Mouse (Mus musculus) ES-E14 (cell line): ENCODE results near the gene Zfp786. TPM values are rescaled to one million over a fixed set of nuclear protein-coding genes. Genes with fewer than 3 reads are reported as not detected.

Experiments used
- DNase-seq: peaks from one replicate; pipeline ENCODE4 v3.0.0-alpha.2; 2013; ENCODE audit warnings: low read depth, low spot score
- H3K27ac ChIP-seq: 2 replicates; pipeline ENCODE4 v1.5.1; 2012; ENCODE audit warnings: low read depth, mild to moderate bottlenecking, low read length, moderate library complexity, mixed read lengths; ENCODE audit not compliant: poor library complexity, insufficient read depth, severe bottlenecking
- H3K36me3 ChIP-seq: 2 replicates; pipeline ENCODE4 v1.6.1; 2012; ENCODE audit warnings: mild to moderate bottlenecking, low read length, moderate library complexity, mixed read lengths; ENCODE audit not compliant: control insufficient read depth, poor library complexity, insufficient read depth, severe bottlenecking
- H3K4me1 ChIP-seq, 2 experiments: fragments of 150-350 bp in 1 of 2; sonication (generic) in 1 of 2; 2 replicates each; pipeline ENCODE4 v1.6.1; 2012; ENCODE audit warnings: low read length in 2 of 2, mild to moderate bottlenecking in 1 of 2, mixed read lengths in 1 of 2; ENCODE audit not compliant: control insufficient read depth in 2 of 2, insufficient read depth in 2 of 2, poor library complexity in 1 of 2
- H3K4me3 ChIP-seq, 2 experiments: fragments of 150-350 bp in 1 of 2; sonication (generic) in 1 of 2; 2 replicates each; pipeline ENCODE4 v1.5.1; 2012; ENCODE audit warnings: low read length in 2 of 2, low read depth in 1 of 2, mild to moderate bottlenecking in 1 of 2, mixed read lengths in 1 of 2; ENCODE audit not compliant: insufficient read depth in 1 of 2, poor library complexity in 1 of 2, severe bottlenecking in 1 of 2
- H3K9ac ChIP-seq: 2 replicates; pipeline ENCODE4 v1.6.1; 2012; ENCODE audit warnings: low read depth, mild to moderate bottlenecking, low read length, mixed read lengths; ENCODE audit not compliant: poor library complexity, insufficient read depth, severe bottlenecking
- H3K9me3 ChIP-seq: fragments of 150-350 bp; sonication (generic); 2 replicates; pipeline ENCODE4 v1.6.1; 2012; ENCODE audit warnings: low read depth, mild to moderate bottlenecking, low read length; ENCODE audit not compliant: control insufficient read depth, insufficient read depth
- CHD2 ChIP-seq: IDR thresholded peaks from 2 replicates; pipeline ENCODE4 v1.6.1; 2014; ENCODE audit warnings: mild to moderate bottlenecking, low read depth, low read length, inconsistent platforms
- HCFC1 ChIP-seq: IDR thresholded peaks from 2 replicates; pipeline ENCODE4 v1.6.1; 2012; ENCODE audit warnings: low read length, inconsistent platforms, borderline replicate concordance; ENCODE audit not compliant: insufficient read depth
- MAFK ChIP-seq: IDR thresholded peaks from 2 replicates; pipeline ENCODE4 v1.6.1; 2014; ENCODE audit warnings: mild to moderate bottlenecking, low read depth, low read length, inconsistent platforms; ENCODE audit not compliant: insufficient read depth
- ZC3H11A ChIP-seq: IDR thresholded peaks from 2 replicates; pipeline ENCODE4 v1.6.1; 2012; ENCODE audit warnings: low read depth, mild to moderate bottlenecking, inconsistent platforms, low read length, borderline replicate concordance
- ZNF384 ChIP-seq: IDR thresholded peaks from 2 replicates; pipeline ENCODE4 v1.6.1; 2012; ENCODE audit warnings: low read depth, low read length, inconsistent platforms
- in situ Hi-C, 2 experiments: fragments of 600-800 bp; cut with MboI; formaldehyde crosslinking; loops; one replicate each; pipeline ENCODE4 v1.15.1; 2025; ENCODE audit warnings: low sequenced_read_pairs in 2 of 2, inconsistent platforms in 1 of 2; ENCODE audit not compliant: unreplicated experiment in 2 of 2
- total RNA-seq: library from RNA; depleted of rRNA; stranded (reverse); fragments of 300-350 nt; gene quantifications from 2 replicates; pipeline ENCODE4 v1.2.3, GENCODE M21; 2012

Gene Zfp786
- total RNA-seq, 1 experiment: 2.0 TPM

GRCm38 (mm10) chr6:47799079-47799478, 31.6 kb downstream of the Zfp786 start:
- Histone ChIP-seq H3K4me1 (no peaks in the 10 kb centered on the region), H3K9ac (no peak overlapping the region), H3K27ac (no peak overlapping the region), H3K4me3 (no peak overlapping the region), H3K9me3 (no peaks in the 10 kb centered on the region), H3K36me3 (peaks cover 64% of the 10 kb centered on the region)
- in situ Hi-C loops: no loop called here
- peak; percentile 78 for DNase-seq
- no peak for TF ChIP-seq MAFK
- no peak for TF ChIP-seq HCFC1
- no peak for TF ChIP-seq ZC3H11A
- no peak for TF ChIP-seq CHD2
- TF ChIP-seq ZNF384: no peak

- Histone ChIP-seq H3K36me3 (peaks cover 32% of the 10 kb centered on the region), H3K9ac (no peak overlapping the region), H3K27ac (no peak overlapping the region), H3K4me3 (no peak overlapping the region), H3K9me3 (no peaks in the 10 kb centered on the region), H3K4me1 (peaks cover 4 to 5% of the 10 kb centered on the region in 2 experiments; a peak in 3 of 4 replicates)
- in situ Hi-C loops: no loop called here
- no peak for TF ChIP-seq ZNF384
- TF ChIP-seq ZC3H11A: no peak
- TF ChIP-seq MAFK: no peak
- TF ChIP-seq CHD2: no peak
- TF ChIP-seq HCFC1: no peak
- DNase-seq: no peak
These were observed 36.4 kb downstream of the Zfp786 start for GRCm38 (mm10) chr6:47794106-47794830.

GRCm38 (mm10) chr6:47793284-47793683, 37.4 kb downstream of the Zfp786 start:
- in situ Hi-C loops: no loop called here
- no peak for TF ChIP-seq CHD2
- TF ChIP-seq ZC3H11A: no peak
- no peak for TF ChIP-seq HCFC1
- TF ChIP-seq MAFK: no peak
- no peak for TF ChIP-seq ZNF384
- no peak overlapping the region for H3K4me3 ChIP-seq
- H3K9ac ChIP-seq: no peak overlapping the region
- H3K27ac ChIP-seq: no peak overlapping the region
- peaks cover 26% of the 10 kb centered on the region for H3K36me3 ChIP-seq
- H3K9me3 ChIP-seq: no peaks in the 10 kb centered on the region
- no peak for DNase-seq
- peaks cover 4 to 5% of the 10 kb centered on the region in 2 experiments; a peak in 3 of 4 replicates for H3K4me1 ChIP-seq

GRCm38 (mm10) chr6:47792533-47792932, 38.1 kb downstream of the Zfp786 start:
- H3K4me3 ChIP-seq: no peak overlapping the region
- in situ Hi-C loops: no loop called here
- no peak for DNase-seq
- H3K27ac ChIP-seq: no peak overlapping the region
- H3K4me1 ChIP-seq: peaks cover 4 to 5% of the 10 kb centered on the region in 2 experiments; a peak in 3 of 4 replicates
- H3K36me3 ChIP-seq: peaks cover 20% of the 10 kb centered on the region
- TF ChIP-seq MAFK (no peak), CHD2 (no peak), ZC3H11A (no peak), ZNF384 (no peak), HCFC1 (no peak)
- H3K9ac ChIP-seq: no peak overlapping the region
- no peaks in the 10 kb centered on the region for H3K9me3 ChIP-seq

GRCm38 (mm10) chr6:47790745-47791144, 39.9 kb downstream of the Zfp786 start:
- Histone ChIP-seq H3K4me1 (peaks cover 4 to 5% of the 10 kb centered on the region in 2 experiments; a peak in 3 of 4 replicates), H3K4me3 (peak overlapping the region in 1 of 2 experiments; percentile 19; a peak in 1 of 4 replicates), H3K9me3 (no peaks in the 10 kb centered on the region), H3K9ac (peak overlapping the region; percentile 55; the same call in 1 of the 2 replicates), H3K27ac (peak overlapping the region; percentile 54; the same call in 1 of the 2 replicates), H3K36me3 (peaks cover 6% of the 10 kb centered on the region)
- in situ Hi-C loops: no loop called here
- no peak for DNase-seq
- TF ChIP-seq MAFK: peak; percentile 98
- TF ChIP-seq HCFC1: no peak
- TF ChIP-seq CHD2: no peak
